ENCODE assay signal across 15 mouse cellular contexts in genomic region chr1:172507001-172507400, GRCm38 (mm10). TPM values are rescaled to one million over a fixed set of nuclear protein-coding genes. Genes with fewer than 3 reads are reported as not detected.
DNase-seq lines count a peak whose midpoint lies in the region; ATAC-seq lines count a peak whose summit lies in the region.
"Had no signal": no experiment of that assay in that cellular context is flagged by ENCODE, and none has a peak within 500 bp of the region (broad histone marks: within the 10 kb centered on the region; RNA-seq: fewer than 3 reads in every experiment).

No protein-coding gene starts in this region.

- H3K9ac ChIP-seq in heart, embryonic 13.5 days, result 0 out of 2 replicates have a peak overlapping the region, but pooled peaks have one; percentile 3
- H3K9ac ChIP-seq in embryonic facial prominence, embryonic 15.5 days, result no peak overlapping the region
- no peak overlapping the region for H3K9ac ChIP-seq in hindbrain, embryonic 16.5 days (ENCODE audit: low read depth, low read length)
- no peak overlapping the region for H3K9ac ChIP-seq in forebrain, embryonic 15.5 days (replicated peaks)
- H3K9ac ChIP-seq: forebrain, embryonic 12.5 days; liver, embryonic 15.5 days; neural tube, embryonic 13.5 days; stomach, embryonic 15.5 days had no signal

- H3K27ac ChIP-seq in heart, embryonic 13.5 days (replicated peaks), result peak overlapping the region; percentile 73
- H3K27ac ChIP-seq in heart, embryonic 10.5 days, result no peak overlapping the region
- 0 out of 2 replicates have a peak overlapping the region, but pooled peaks have one; percentile 4 for H3K27ac ChIP-seq in embryonic facial prominence, embryonic 15.5 days (replicated peaks)
- H3K27ac ChIP-seq in hindbrain, embryonic 16.5 days (ENCODE audit: low read depth, low read length), result no peak overlapping the region
- no peak overlapping the region for H3K27ac ChIP-seq in forebrain, embryonic 15.5 days (replicated peaks)
- H3K27ac ChIP-seq: forebrain, embryonic 12.5 days; liver, embryonic 15.5 days; neural tube, embryonic 13.5 days; stomach, embryonic 15.5 days had no signal

- no peak for ATAC-seq in heart, embryonic 13.5 days (ENCODE audit: extremely low read depth, insufficient number of reproducible peaks, low FRiP score, low TSS enrichment)
- ATAC-seq in embryonic facial prominence, embryonic 15.5 days (ENCODE audit: insufficient number of reproducible peaks, low FRiP score, low TSS enrichment, low read depth), result peak; percentile 71
- ATAC-seq in hematopoietic stem cell, adult 5-6 weeks (replicated peaks in 1 of 2; ENCODE audit: insufficient read depth in 1 of 2, low FRiP score in 2 of 2, low TSS enrichment in 1 of 2, low read depth in 1 of 2, poor library complexity in 2 of 2, severe bottlenecking in 2 of 2), result peak; percentile 26 to 57
- no peak for ATAC-seq in hindbrain, embryonic 16.5 days
- ATAC-seq in forebrain, embryonic 15.5 days (replicated peaks), result no peak

- no peaks in the 10 kb centered on the region for H3K9me3 ChIP-seq in heart, embryonic 13.5 days
- no peaks in the 10 kb centered on the region for H3K9me3 ChIP-seq in heart, embryonic 10.5 days
- H3K9me3 ChIP-seq in embryonic facial prominence, embryonic 15.5 days (replicated peaks), result no peaks in the 10 kb centered on the region
- H3K9me3 ChIP-seq in hindbrain, embryonic 16.5 days (ENCODE audit: control insufficient read depth, low read length), result no peaks in the 10 kb centered on the region
- no peaks in the 10 kb centered on the region for H3K9me3 ChIP-seq in forebrain, embryonic 15.5 days
- H3K9me3 ChIP-seq: forebrain, embryonic 12.5 days; liver, embryonic 15.5 days; neural tube, embryonic 13.5 days; stomach, embryonic 15.5 days had no signal

- peaks cover 49% of the 10 kb centered on the region for H3K36me3 ChIP-seq in heart, embryonic 13.5 days
- peaks cover 34% of the 10 kb centered on the region for H3K36me3 ChIP-seq in heart, embryonic 10.5 days
- H3K36me3 ChIP-seq in embryonic facial prominence, embryonic 15.5 days, result peaks cover 31% of the 10 kb centered on the region
- H3K36me3 ChIP-seq in hindbrain, embryonic 16.5 days (ENCODE audit: control insufficient read depth, insufficient read depth, low read length), result no peaks in the 10 kb centered on the region
- no peaks in the 10 kb centered on the region for H3K36me3 ChIP-seq in forebrain, embryonic 15.5 days
- H3K36me3 ChIP-seq: forebrain, embryonic 12.5 days had no signal

- no peak for DNase-seq in heart, embryonic 10.5 days (ENCODE audit: low spot score)
- DNase-seq in 416B (ENCODE audit: low read depth), result peak; percentile 47
- DNase-seq: adrenal gland, postnatal 25 days; cerebellum, adult 9-11 months had no signal

- no peak overlapping the region for H3K4me2 ChIP-seq in heart, embryonic 13.5 days
- H3K4me2 ChIP-seq in embryonic facial prominence, embryonic 15.5 days (replicated peaks), result no peak overlapping the region
- no peak overlapping the region for H3K4me2 ChIP-seq in hindbrain, embryonic 16.5 days (ENCODE audit: low read length)
- H3K4me2 ChIP-seq in forebrain, embryonic 15.5 days (replicated peaks), result no peak overlapping the region
- H3K4me2 ChIP-seq: forebrain, embryonic 12.5 days; liver, embryonic 15.5 days; neural tube, embryonic 13.5 days; stomach, embryonic 15.5 days had no signal

- H3K4me1 ChIP-seq in heart, embryonic 13.5 days, result peaks cover 91% of the 10 kb centered on the region
- H3K4me1 ChIP-seq in heart, embryonic 10.5 days, result peaks cover 69% of the 10 kb centered on the region
- peaks cover 41% of the 10 kb centered on the region for H3K4me1 ChIP-seq in embryonic facial prominence, embryonic 15.5 days
- H3K4me1 ChIP-seq in hindbrain, embryonic 16.5 days (ENCODE audit: control insufficient read depth, insufficient read depth, low read depth, low read length), result peaks cover 12% of the 10 kb centered on the region
- peaks cover 13% of the 10 kb centered on the region for H3K4me1 ChIP-seq in forebrain, embryonic 15.5 days

- no peaks in the 10 kb centered on the region for H3K27me3 ChIP-seq in heart, embryonic 13.5 days (replicated peaks)
- 0 out of 2 replicates have a peak, but pooled peaks cover under 1% of the 10 kb centered on the region for H3K27me3 ChIP-seq in heart, embryonic 10.5 days (ENCODE audit: insufficient read depth, poor library complexity, severe bottlenecking)
- H3K27me3 ChIP-seq in embryonic facial prominence, embryonic 15.5 days, result no peaks in the 10 kb centered on the region
- H3K27me3 ChIP-seq in hindbrain, embryonic 16.5 days (replicated peaks; ENCODE audit: control insufficient read depth, insufficient read depth, low read length), result 0 out of 2 replicates have a peak, but pooled peaks cover 3% of the 10 kb centered on the region
- H3K27me3 ChIP-seq in forebrain, embryonic 15.5 days, result no peaks in the 10 kb centered on the region; the same call in 1 of the 2 replicates
- H3K27me3 ChIP-seq: stomach, embryonic 15.5 days had no signal

- no peak overlapping the region for H3K4me3 ChIP-seq in heart, embryonic 13.5 days
- H3K4me3 ChIP-seq in heart, embryonic 10.5 days, result no peak overlapping the region
- H3K4me3 ChIP-seq in embryonic facial prominence, embryonic 15.5 days (replicated peaks), result no peak overlapping the region
- H3K4me3 ChIP-seq in hindbrain, embryonic 16.5 days (ENCODE audit: low read length), result no peak overlapping the region
- no peak overlapping the region for H3K4me3 ChIP-seq in forebrain, embryonic 15.5 days
- H3K4me3 ChIP-seq: forebrain, embryonic 12.5 days; liver, embryonic 15.5 days; neural tube, embryonic 13.5 days; stomach, embryonic 15.5 days had no signal

- 51% methylated on average over 5 of the region's 5 CpGs for WGBS in heart, embryonic 13.5 days
- WGBS in heart, embryonic 10.5 days, result 54% methylated on average over 5 of the region's 5 CpGs
- 38% methylated on average over 5 of the region's 5 CpGs for WGBS in embryonic facial prominence, embryonic 15.5 days
- 69% methylated on average over 5 of the region's 5 CpGs for WGBS in hindbrain, embryonic 16.5 days
- 64% methylated on average over 5 of the region's 5 CpGs for WGBS in forebrain, embryonic 15.5 days

RNA-seq across cellular contexts. Expression of gene Tagln2, which starts 7.2 kb away (rescaled TPM):
- polyA plus RNA-seq in heart, embryonic 13.5 days (2015; fragmentation: Nextera tagmentation; extraction: Ambion mirVana), result 312 and 327 TPM in 2 replicates
- polyA plus RNA-seq in heart, embryonic 10.5 days (2016; fragmentation: Nextera tagmentation; extraction: Ambion mirVana), result 276 and 315 TPM in 2 replicates
- 260 and 286 TPM in 2 replicates for polyA plus RNA-seq in embryonic facial prominence, embryonic 15.5 days (2015; fragmentation: Nextera tagmentation; extraction: Ambion mirVana)
- 251 and 258 TPM in 2 replicates for total RNA-seq in hematopoietic stem cell, adult 5-6 weeks (2017)
- 71.7 and 84.9 TPM in 2 replicates for polyA plus RNA-seq in hindbrain, embryonic 16.5 days (2015; fragmentation: Nextera tagmentation; extraction: Ambion mirVana)
- polyA plus RNA-seq in forebrain, embryonic 15.5 days (2015; fragmentation: Nextera tagmentation; extraction: Ambion mirVana), result 46.6 and 52.7 TPM in 2 replicates

RNA-seq across cellular contexts. Expression of gene Cfap45, which starts 13.6 kb away (rescaled TPM):
- polyA plus RNA-seq in heart, embryonic 13.5 days (2015; fragmentation: Nextera tagmentation; extraction: Ambion mirVana), result 1.9 and 2.4 TPM in 2 replicates
- polyA plus RNA-seq in heart, embryonic 10.5 days (2016; fragmentation: Nextera tagmentation; extraction: Ambion mirVana), result 1.7 and 2.4 TPM in 2 replicates
- polyA plus RNA-seq in embryonic facial prominence, embryonic 15.5 days (2015; fragmentation: Nextera tagmentation; extraction: Ambion mirVana), result 12.2 and 18.7 TPM in 2 replicates
- total RNA-seq in hematopoietic stem cell, adult 5-6 weeks (2017), result 1.2 and 2.9 TPM in 2 replicates
- polyA plus RNA-seq in hindbrain, embryonic 16.5 days (2015; fragmentation: Nextera tagmentation; extraction: Ambion mirVana), result 4.9 and 5.4 TPM in 2 replicates
- polyA plus RNA-seq in forebrain, embryonic 15.5 days (2015; fragmentation: Nextera tagmentation; extraction: Ambion mirVana), result 1.9 and 3.1 TPM in 2 replicates
- total RNA-seq: monocyte, adult 5-6 weeks had no signal

RNA-seq across cellular contexts. Expression of gene Igsf9, which starts 25.4 kb away (rescaled TPM):
- polyA plus RNA-seq in heart, embryonic 13.5 days (2015; fragmentation: Nextera tagmentation; extraction: Ambion mirVana), result 9.2 and 9.6 TPM in 2 replicates
- 13.7 and 37.5 TPM in 2 replicates for polyA plus RNA-seq in heart, embryonic 10.5 days (2016; fragmentation: Nextera tagmentation; extraction: Ambion mirVana)
- polyA plus RNA-seq in embryonic facial prominence, embryonic 15.5 days (2015; fragmentation: Nextera tagmentation; extraction: Ambion mirVana), result 58.4 and 61.0 TPM in 2 replicates
- total RNA-seq in hematopoietic stem cell, adult 5-6 weeks (2017), result 1.1 and 1.9 TPM in 2 replicates
- polyA plus RNA-seq in hindbrain, embryonic 16.5 days (2015; fragmentation: Nextera tagmentation; extraction: Ambion mirVana), result 32.9 and 42.5 TPM in 2 replicates
- polyA plus RNA-seq in forebrain, embryonic 15.5 days (2015; fragmentation: Nextera tagmentation; extraction: Ambion mirVana), result 74.0 and 78.3 TPM in 2 replicates

RNA-seq across cellular contexts. Expression of gene Slamf9, which starts 31.8 kb away (rescaled TPM):
- 1.2 and 1.3 TPM in 2 replicates for polyA plus RNA-seq in heart, embryonic 13.5 days (2015; fragmentation: Nextera tagmentation; extraction: Ambion mirVana)
- 0.92 and 1.1 TPM in 2 replicates for polyA plus RNA-seq in heart, embryonic 10.5 days (2016; fragmentation: Nextera tagmentation; extraction: Ambion mirVana)
- polyA plus RNA-seq in embryonic facial prominence, embryonic 15.5 days (2015; fragmentation: Nextera tagmentation; extraction: Ambion mirVana), result 0.85 and 1.2 TPM in 2 replicates
- total RNA-seq in hematopoietic stem cell, adult 5-6 weeks (2017), result not detected in 2 replicates
- polyA plus RNA-seq in hindbrain, embryonic 16.5 days (2015; fragmentation: Nextera tagmentation; extraction: Ambion mirVana), result 0.11 and 0.23 TPM in 2 replicates
- not detected in 2 replicates for polyA plus RNA-seq in forebrain, embryonic 15.5 days (2015; fragmentation: Nextera tagmentation; extraction: Ambion mirVana)
- polyA plus RNA-seq: forebrain, embryonic 12.5 days; neural tube, embryonic 13.5 days had no signal

RNA-seq across cellular contexts. Expression of gene Vsig8, which starts 48.7 kb away (rescaled TPM):
- 0.15 and 0.25 TPM in 2 replicates for polyA plus RNA-seq in heart, embryonic 13.5 days (2015; fragmentation: Nextera tagmentation; extraction: Ambion mirVana)
- polyA plus RNA-seq in heart, embryonic 10.5 days (2016; fragmentation: Nextera tagmentation; extraction: Ambion mirVana), result 0.12 TPM in 1 of 2 replicates, not detected in the other
- polyA plus RNA-seq in embryonic facial prominence, embryonic 15.5 days (2015; fragmentation: Nextera tagmentation; extraction: Ambion mirVana), result 7.7 and 10.9 TPM in 2 replicates
- total RNA-seq in hematopoietic stem cell, adult 5-6 weeks (2017), result not detected in 2 replicates
- polyA plus RNA-seq in hindbrain, embryonic 16.5 days (2015; fragmentation: Nextera tagmentation; extraction: Ambion mirVana), result 0.84 and 1.2 TPM in 2 replicates
- polyA plus RNA-seq in forebrain, embryonic 15.5 days (2015; fragmentation: Nextera tagmentation; extraction: Ambion mirVana), result 0.14 and 0.20 TPM in 2 replicates
- total RNA-seq: monocyte, adult 5-6 weeks had no signal
- polyA plus RNA-seq: limb, embryonic 11.5 days; liver, embryonic 15.5 days had no signal

Comparison
In these comparisons a context has a peak if more than half of its experiments do, and no peak if none do; other contexts are left out.
1. H3K27ac ChIP-seq: peak in heart, embryonic 13.5 days (single experiment) and embryonic facial prominence, embryonic 15.5 days (single experiment); none in heart, embryonic 10.5 days (single experiment), hindbrain, embryonic 16.5 days (single experiment) and forebrain, embryonic 15.5 days (single experiment).
2. ATAC-seq: peak in embryonic facial prominence, embryonic 15.5 days (single experiment) and hematopoietic stem cell, adult 5-6 weeks (2 of 2); none in heart, embryonic 13.5 days (single experiment), hindbrain, embryonic 16.5 days (single experiment) and forebrain, embryonic 15.5 days (single experiment).